Mouse (Mus musculus) ES-Bruce4 (cell line): ENCODE measurements around the gene Ccn5. TPM values are rescaled to one million over a fixed set of nuclear protein-coding genes. Genes with fewer than 3 reads are reported as not detected.

Experiments used
- H3K27ac ChIP-seq: 2 replicates; pipeline ENCODE4 v1.5.1; 2012; ENCODE audit warnings: low read length, inconsistent platforms; ENCODE audit not compliant: insufficient read depth
- H3K27me3 ChIP-seq: 2 replicates; pipeline ENCODE4 v1.6.1; 2012; ENCODE audit warnings: mild to moderate bottlenecking, low read length, inconsistent platforms; ENCODE audit not compliant: control insufficient read depth, poor library complexity, insufficient read depth, severe bottlenecking
- H3K36me3 ChIP-seq: 2 replicates; pipeline ENCODE4 v1.6.1; 2012; ENCODE audit warnings: inconsistent platforms, mild to moderate bottlenecking, low read length, moderate library complexity; ENCODE audit not compliant: control insufficient read depth, poor library complexity, insufficient read depth, severe bottlenecking
- H3K4me1 ChIP-seq: one replicate; pipeline ENCODE4 v1.8.1; 2011; ENCODE audit warnings: low read length; ENCODE audit not compliant: control insufficient read depth, insufficient read depth
- H3K4me3 ChIP-seq: 2 replicates; pipeline ENCODE4 v1.5.1; 2011; ENCODE audit warnings: low read depth, mild to moderate bottlenecking, low read length
- H3K9ac ChIP-seq: 2 replicates; pipeline ENCODE4 v1.6.1; 2012; ENCODE audit warnings: low read depth, mild to moderate bottlenecking, inconsistent platforms; ENCODE audit not compliant: poor library complexity, severe bottlenecking
- H3K9me3 ChIP-seq: replicated peaks from 2 replicates; pipeline ENCODE4 v1.6.1; 2012; ENCODE audit warnings: mild to moderate bottlenecking, low read length, inconsistent platforms; ENCODE audit not compliant: control insufficient read depth, poor library complexity, insufficient read depth, severe bottlenecking
- CTCF ChIP-seq: IDR thresholded peaks from one replicate; pipeline ENCODE4 v1.8.1; 2011; ENCODE audit warnings: low read depth, low read length
- EP300 ChIP-seq: IDR thresholded peaks from 2 replicates; pipeline ENCODE4 v1.6.1; 2011; ENCODE audit warnings: low read depth, low read length; ENCODE audit not compliant: insufficient read depth
- POLR2A ChIP-seq: IDR thresholded peaks from one replicate; pipeline ENCODE4 v1.8.1; 2011; ENCODE audit warnings: low read length; ENCODE audit not compliant: insufficient read depth
- polyA plus RNA-seq: library from polyadenylated mRNA; stranded (reverse); fragments of >200 nt; gene quantifications from 2 replicates; pipeline ENCODE4 v1.2.4, GENCODE M21; 2011; ENCODE audit warnings: low read depth; ENCODE audit not compliant: missing spikeins, insufficient read depth, insufficient read length

Gene Ccn5
- polyA plus RNA-seq, 1 experiment: 1.2 TPM

- Histone ChIP-seq H3K9me3 (peaks cover under 1% of the 10 kb centered on the region; the same call in 1 of the 2 replicates), H3K27ac (no peak overlapping the region), H3K9ac (no peak overlapping the region), H3K4me3 (no peak overlapping the region), H3K4me1 (no peaks in the 10 kb centered on the region), H3K36me3 (no peaks in the 10 kb centered on the region), H3K27me3 (no peaks in the 10 kb centered on the region)
- no peak for TF ChIP-seq EP300
- TF ChIP-seq CTCF: no peak
- TF ChIP-seq POLR2A: no peak
These were observed 16.8 kb upstream of the Ccn5 start for GRCm38 (mm10) chr2:163803838-163804237.

DNA sequence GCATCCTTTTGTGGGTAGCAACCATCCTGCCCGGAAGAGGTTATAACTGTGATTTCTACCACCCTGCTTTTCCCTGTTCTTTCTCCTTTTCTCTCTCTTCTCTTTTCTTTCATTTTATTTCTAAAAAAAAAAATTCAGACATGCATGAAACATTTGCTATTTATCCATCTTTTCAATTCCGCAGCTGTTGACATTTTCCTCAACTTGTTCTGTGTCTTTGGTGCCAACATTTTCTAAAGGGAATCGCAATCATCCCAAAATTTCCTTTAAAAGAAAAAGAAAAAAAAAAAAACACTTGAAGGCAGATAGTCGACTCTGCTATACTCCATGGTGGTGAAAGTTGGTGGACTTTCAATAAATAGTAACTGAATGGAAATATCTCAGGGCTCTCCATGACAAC lies 11.5 kb upstream of the Ccn5 start:
- no peaks in the 10 kb centered on the region for H3K4me1 ChIP-seq
- TF ChIP-seq EP300 (no peak), POLR2A (no peak)
- H3K36me3 ChIP-seq: no peaks in the 10 kb centered on the region
- H3K9me3 ChIP-seq: no peaks in the 10 kb centered on the region
- H3K27ac ChIP-seq: no peak overlapping the region
- no peak overlapping the region for H3K4me3 ChIP-seq
- no peak overlapping the region for H3K9ac ChIP-seq
- no peaks in the 10 kb centered on the region for H3K27me3 ChIP-seq

DNA sequence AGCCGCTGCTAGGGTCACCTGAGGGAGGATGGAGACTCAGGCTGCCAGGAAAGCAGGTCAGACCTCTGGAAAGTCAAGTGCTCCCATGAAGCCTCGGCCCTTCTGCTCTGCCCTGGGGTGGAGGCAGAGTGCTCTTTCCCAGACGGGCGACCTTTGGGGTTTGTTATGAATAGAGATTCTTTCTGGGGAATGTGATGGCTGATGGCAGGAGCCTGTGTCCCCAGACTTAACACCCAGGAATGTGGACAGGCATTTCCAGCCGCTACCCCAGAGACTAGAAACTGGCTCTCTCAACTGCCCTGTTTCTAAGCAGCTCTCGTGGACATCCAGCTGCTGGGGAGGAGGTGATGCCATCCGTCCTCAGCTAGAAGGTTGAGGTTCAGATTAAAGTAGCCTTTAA lies 11.0 kb upstream of the Ccn5 start:
- Histone ChIP-seq H3K27ac (no peak overlapping the region), H3K4me3 (no peak overlapping the region)
- TF ChIP-seq EP300 (no peak), CTCF (no peak), POLR2A (no peak)

DNA sequence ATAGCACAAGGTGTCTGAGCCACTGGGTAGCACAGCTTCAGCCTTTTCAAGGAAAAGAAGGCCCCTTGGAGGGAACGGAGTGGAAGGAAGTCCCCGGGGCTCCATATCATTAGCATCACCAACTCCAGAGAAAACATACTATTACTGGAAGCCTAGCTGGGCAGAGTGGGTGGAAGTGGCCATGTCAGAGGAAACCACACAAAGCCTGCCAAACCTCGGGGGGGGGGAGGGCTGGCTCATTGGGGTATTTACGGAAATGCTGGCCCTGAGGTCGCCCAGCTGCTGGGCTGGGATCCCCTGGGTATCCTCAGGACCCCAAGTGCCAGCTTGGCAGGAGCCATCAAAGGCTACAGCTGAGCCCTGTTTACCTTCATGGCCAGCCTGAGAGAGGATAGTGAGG lies 7.6 kb upstream of the Ccn5 start:
- no peak overlapping the region for H3K4me3 ChIP-seq
- H3K27ac ChIP-seq: no peak overlapping the region
- H3K36me3 ChIP-seq: no peaks in the 10 kb centered on the region
- TF ChIP-seq CTCF: no peak
- TF ChIP-seq EP300: no peak
- TF ChIP-seq POLR2A: no peak
- H3K9me3 ChIP-seq: no peaks in the 10 kb centered on the region
- H3K9ac ChIP-seq: no peak overlapping the region
- H3K27me3 ChIP-seq: no peaks in the 10 kb centered on the region
- H3K4me1 ChIP-seq: no peaks in the 10 kb centered on the region

More for the DNA sequence above, 11.0 kb upstream of the Ccn5 start:
- no peaks in the 10 kb centered on the region for H3K27me3 ChIP-seq
- H3K4me1 ChIP-seq: no peaks in the 10 kb centered on the region
- H3K36me3 ChIP-seq: no peaks in the 10 kb centered on the region
- no peaks in the 10 kb centered on the region for H3K9me3 ChIP-seq
- no peak overlapping the region for H3K9ac ChIP-seq

DNA sequence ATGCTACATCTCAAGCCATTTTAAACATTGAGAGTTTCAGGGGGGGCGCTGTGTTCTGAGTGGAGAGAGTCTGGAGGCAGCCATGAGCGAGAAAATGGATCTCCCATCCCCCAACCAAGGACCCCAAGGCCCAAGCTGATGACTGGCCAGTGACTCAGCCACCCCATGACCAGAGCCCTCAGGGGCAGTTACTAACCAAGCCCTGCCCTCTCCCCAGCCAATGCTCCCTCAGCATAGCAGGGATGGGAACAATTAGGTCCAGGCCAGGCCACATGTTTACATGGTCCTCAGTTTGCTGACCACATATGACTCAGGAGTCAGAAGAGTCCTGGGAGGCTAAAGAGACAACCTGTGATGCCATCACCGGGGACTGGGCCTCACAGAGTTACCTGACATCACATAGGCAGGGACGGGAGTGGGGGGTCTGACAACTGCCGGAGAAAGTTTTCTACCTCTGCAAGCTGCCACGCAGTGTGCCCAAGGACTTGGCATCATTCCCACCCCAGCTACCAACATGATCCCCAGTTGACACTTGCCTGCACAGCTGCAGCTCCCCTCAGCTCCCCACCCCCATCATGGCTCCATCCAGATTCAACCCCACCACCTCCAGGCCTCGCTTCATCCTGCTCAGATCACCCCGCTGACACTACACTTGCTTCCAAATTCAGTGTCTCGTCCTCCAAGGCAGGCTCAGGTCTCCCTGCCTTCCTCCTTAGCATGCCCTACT lies 5.8 kb upstream of the Ccn5 start:
- Histone ChIP-seq H3K4me3 (no peak overlapping the region), H3K9ac (no peak overlapping the region), H3K36me3 (no peaks in the 10 kb centered on the region), H3K9me3 (no peaks in the 10 kb centered on the region), H3K4me1 (no peaks in the 10 kb centered on the region), H3K27me3 (no peaks in the 10 kb centered on the region), H3K27ac (no peak overlapping the region)
- TF ChIP-seq POLR2A: no peak
- no peak for TF ChIP-seq CTCF
- no peak for TF ChIP-seq EP300

- no peak overlapping the region for H3K4me3 ChIP-seq
- no peaks in the 10 kb centered on the region for H3K9me3 ChIP-seq
- H3K36me3 ChIP-seq: no peaks in the 10 kb centered on the region
- H3K27ac ChIP-seq: no peak overlapping the region
- H3K27me3 ChIP-seq: no peaks in the 10 kb centered on the region
- no peaks in the 10 kb centered on the region for H3K4me1 ChIP-seq
- no peak overlapping the region for H3K9ac ChIP-seq
- no peak for TF ChIP-seq EP300
- peak; percentile 84 for TF ChIP-seq CTCF
These were observed 2.6 kb downstream of the Ccn5 start for GRCm38 (mm10) chr2:163823248-163823647.
